In the genomic region with DNA sequence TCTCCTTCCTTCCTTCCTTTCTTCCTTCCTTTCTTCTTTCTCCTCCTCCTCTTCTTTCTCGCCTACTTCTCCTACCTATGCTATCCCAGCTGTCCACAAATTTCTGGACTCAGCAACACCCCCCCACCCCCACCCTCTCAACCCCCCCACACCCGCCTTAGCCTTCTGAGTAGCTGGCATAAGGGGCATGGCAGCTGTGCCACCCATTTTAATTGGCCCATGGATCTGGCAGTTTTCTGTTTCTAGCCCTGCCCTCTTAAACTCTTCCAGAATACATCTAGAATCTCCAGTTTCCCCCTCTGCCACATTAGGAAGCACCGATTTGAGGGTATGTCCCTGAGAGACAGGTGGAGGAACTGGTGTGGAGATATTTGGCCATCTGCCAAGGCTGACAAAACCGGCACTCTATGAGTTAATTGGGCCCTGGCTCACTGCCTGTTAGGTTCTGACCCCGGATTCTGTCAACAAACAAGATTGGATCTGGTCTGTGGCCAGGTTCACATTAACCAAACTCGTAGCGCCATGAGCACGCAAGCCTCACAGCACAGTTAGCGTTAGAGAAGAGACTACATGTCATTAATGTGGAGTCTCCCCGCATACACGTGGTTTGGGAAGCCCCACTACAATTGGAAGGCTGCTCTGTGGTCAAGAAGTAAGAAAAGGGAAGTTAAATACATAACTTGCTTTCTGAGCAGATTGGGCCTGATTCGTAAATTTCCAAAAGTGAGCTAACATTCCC, we compare ENCODE assay signal across 8 mouse cellular contexts. TPM values are rescaled to one million over a fixed set of nuclear protein-coding genes. Genes with fewer than 3 reads are reported as not detected.
DNase-seq lines count a peak whose midpoint lies in the region; ATAC-seq and TF ChIP-seq lines count a peak whose summit lies in the region.

No protein-coding gene starts in this region.

- peak overlapping the region; percentile 52; the same call in 1 of the 2 replicates for H3K27ac ChIP-seq in limb, embryonic 13.5 days
- no peak overlapping the region for H3K27ac ChIP-seq in limb, embryonic 10.5 days
- no peak overlapping the region for H3K27ac ChIP-seq in embryonic facial prominence, embryonic 13.5 days
- peak overlapping the region; percentile 75 for H3K27ac ChIP-seq in liver, postnatal 0 days (ENCODE audit: low read depth)

- 41% methylated on average over 12 of the region's 12 CpGs for WGBS in limb, embryonic 13.5 days
- WGBS in limb, embryonic 10.5 days, result 68% methylated on average over 12 of the region's 12 CpGs
- 37% methylated on average over 12 of the region's 12 CpGs for WGBS in embryonic facial prominence, embryonic 13.5 days
- 12% methylated on average over 12 of the region's 12 CpGs for WGBS in liver, postnatal 0 days (ENCODE audit: insufficient replicate concordance)

- no peaks in the 10 kb centered on the region for H3K27me3 ChIP-seq in limb, embryonic 13.5 days
- H3K27me3 ChIP-seq in limb, embryonic 10.5 days (ENCODE audit: low read depth, poor library complexity, severe bottlenecking), result no peaks in the 10 kb centered on the region
- no peaks in the 10 kb centered on the region for H3K27me3 ChIP-seq in embryonic facial prominence, embryonic 13.5 days
- H3K27me3 ChIP-seq in liver, postnatal 0 days (ENCODE audit: insufficient read depth, low read length), result no peaks in the 10 kb centered on the region

- TF ChIP-seq EP300 in liver, postnatal 0 days (IDR thresholded peaks at IDR 0.05; ENCODE audit: low read depth), result no peak; the same call in 1 of the 2 replicates

- peak overlapping the region; percentile 19; the same call in 1 of the 2 replicates for H3K4me2 ChIP-seq in limb, embryonic 13.5 days (replicated peaks)
- H3K4me2 ChIP-seq in embryonic facial prominence, embryonic 13.5 days, result peak overlapping the region; percentile 39
- H3K4me2 ChIP-seq in liver, postnatal 0 days (ENCODE audit: low read depth, low read length), result peak overlapping the region; percentile 27; the same call in 1 of the 2 replicates

- peaks cover 26% of the 10 kb centered on the region for H3K4me1 ChIP-seq in limb, embryonic 13.5 days
- H3K4me1 ChIP-seq in limb, embryonic 10.5 days, result peaks cover 4% of the 10 kb centered on the region; the same call in 1 of the 2 replicates
- H3K4me1 ChIP-seq in embryonic facial prominence, embryonic 13.5 days, result peaks cover 15% of the 10 kb centered on the region
- H3K4me1 ChIP-seq in liver, postnatal 0 days (ENCODE audit: insufficient read depth), result peaks cover 25% of the 10 kb centered on the region

- DNase-seq in limb, embryonic 10.5 days (ENCODE audit: low spot score), result no peak
- peak; percentile 50 for DNase-seq in induced T-regulatory cell, adult 2 months (ENCODE audit: low read depth)
- DNase-seq in liver, postnatal 0 days, result peak; percentile 77
- peak; percentile 19 for DNase-seq in ovary, postnatal 36 days (ENCODE audit: low spot score)
- no peak for DNase-seq in frontal cortex, postnatal 14 days (ENCODE audit: low spot score in 2 of 2)
- DNase-seq in left cerebral cortex, adult 18-20 months (ENCODE audit: low spot score in 2 of 2), result no peak

- H3K36me3 ChIP-seq in limb, embryonic 13.5 days, result no peaks in the 10 kb centered on the region
- H3K36me3 ChIP-seq in limb, embryonic 10.5 days, result no peaks in the 10 kb centered on the region
- no peaks in the 10 kb centered on the region for H3K36me3 ChIP-seq in embryonic facial prominence, embryonic 13.5 days
- no peaks in the 10 kb centered on the region for H3K36me3 ChIP-seq in liver, postnatal 0 days (replicated peaks; ENCODE audit: insufficient read depth, low read length)

- H3K9ac ChIP-seq in limb, embryonic 13.5 days, result no peak overlapping the region
- H3K9ac ChIP-seq in embryonic facial prominence, embryonic 13.5 days, result no peak overlapping the region
- H3K9ac ChIP-seq in liver, postnatal 0 days (replicated peaks), result no peak overlapping the region

- no peak for TF ChIP-seq CTCF in liver, postnatal 0 days (IDR thresholded peaks at IDR 0.05; ENCODE audit: low read depth)

- H3K9me3 ChIP-seq in limb, embryonic 13.5 days, result no peaks in the 10 kb centered on the region
- no peaks in the 10 kb centered on the region for H3K9me3 ChIP-seq in limb, embryonic 10.5 days (replicated peaks)
- H3K9me3 ChIP-seq in embryonic facial prominence, embryonic 13.5 days, result no peaks in the 10 kb centered on the region
- no peaks in the 10 kb centered on the region for H3K9me3 ChIP-seq in liver, postnatal 0 days (ENCODE audit: low read length)

- H3K4me3 ChIP-seq in limb, embryonic 13.5 days, result no peak overlapping the region
- H3K4me3 ChIP-seq in limb, embryonic 10.5 days, result no peak overlapping the region
- no peak overlapping the region for H3K4me3 ChIP-seq in embryonic facial prominence, embryonic 13.5 days
- no peak overlapping the region for H3K4me3 ChIP-seq in liver, postnatal 0 days (ENCODE audit: low read depth, low read length)

- peak; percentile 36; the same call in 1 of the 2 replicates for ATAC-seq in limb, embryonic 13.5 days (ENCODE audit: low FRiP score, low read depth)
- ATAC-seq in embryonic facial prominence, embryonic 13.5 days (ENCODE audit: insufficient number of reproducible peaks, insufficient read depth, low FRiP score, low TSS enrichment, low read depth), result no peak
- peak; percentile 75 for ATAC-seq in liver, postnatal 0 days

RNA-seq across cellular contexts. Expression of a gene that starts 11.2 kb away (rescaled TPM):
- polyA plus RNA-seq in limb, embryonic 13.5 days (2015; fragmentation: Nextera tagmentation; extraction: Ambion mirVana), result 27.2 and 30.2 TPM in 2 replicates
- polyA plus RNA-seq in limb, embryonic 10.5 days (2016; fragmentation: Nextera tagmentation; extraction: Ambion mirVana), result 22.3 and 28.9 TPM in 2 replicates
- 18.4 and 23.6 TPM in 2 replicates for polyA plus RNA-seq in embryonic facial prominence, embryonic 13.5 days (2015; fragmentation: Nextera tagmentation; extraction: Ambion mirVana)
- 7.3 and 8.2 TPM in 2 replicates for polyA plus RNA-seq in liver, postnatal 0 days (2015; fragmentation: Nextera tagmentation; extraction: Ambion mirVana)
- 10 to 100 TPM; 61.8 to 64.3 TPM for total RNA-seq in left cerebral cortex, adult 18-20 months (2021)

Comparison
In these comparisons a context has a peak if more than half of its experiments do, and no peak if none do; other contexts are left out.
1. H3K27ac ChIP-seq: peak in limb, embryonic 13.5 days (single experiment) and liver, postnatal 0 days (single experiment); none in limb, embryonic 10.5 days (single experiment) and embryonic facial prominence, embryonic 13.5 days (single experiment).
2. DNase-seq: peak in induced T-regulatory cell, adult 2 months (single experiment), liver, postnatal 0 days (single experiment) and ovary, postnatal 36 days (single experiment); none in limb, embryonic 10.5 days (single experiment), frontal cortex, postnatal 14 days (0 of 2) and left cerebral cortex, adult 18-20 months (0 of 2).
3. Peak in every context shown above with its lines, with median percentiles within 50 percentile points of each other: H3K4me2 ChIP-seq.